Mouse (Mus musculus) embryonic facial prominence, embryonic 14.5 days (tissue): ENCODE data around the gene Mrpl2. TPM values are rescaled to one million over a fixed set of nuclear protein-coding genes. Genes with fewer than 3 reads are reported as not detected.

Experiments used
- ATAC-seq: fragments of 200-750 bp; cut with Nextera tagmentation; 2 replicates; pipeline ENCODE4 v1.8.0; 2017; ENCODE audit warnings: low read depth, moderate number of reproducible peaks, moderate TSS enrichment
- DNase-seq: peaks from one replicate; pipeline ENCODE4 v3.0.0-alpha.2; 2015; ENCODE audit warnings: low spot score
- H3K27ac ChIP-seq: fragments of 300-500 bp; sonication (generic); replicated peaks from 2 replicates; pipeline ENCODE4 v1.5.1; 2014; ENCODE audit warnings: low read depth, mild to moderate bottlenecking, low read length, moderate library complexity
- H3K27me3 ChIP-seq: fragments of 300-500 bp; sonication (generic); replicated peaks from 2 replicates; pipeline ENCODE4 v1.6.1; 2014; ENCODE audit warnings: low read length; ENCODE audit not compliant: control insufficient read depth, insufficient read depth
- H3K36me3 ChIP-seq: fragments of 300-500 bp; sonication (generic); 2 replicates; pipeline ENCODE4 v1.6.1; 2014; ENCODE audit warnings: low read length, mixed read lengths; ENCODE audit not compliant: control insufficient read depth, insufficient read depth
- H3K4me1 ChIP-seq: fragments of 300-500 bp; sonication (generic); 2 replicates; pipeline ENCODE4 v1.6.1; 2014; ENCODE audit warnings: antibody characterized with exemption, low read length; ENCODE audit not compliant: control insufficient read depth, insufficient read depth
- H3K4me2 ChIP-seq: fragments of 300-500 bp; sonication (generic); 2 replicates; pipeline ENCODE4 v1.6.1; 2014; ENCODE audit warnings: low read depth, mild to moderate bottlenecking, low read length, moderate library complexity, mixed read lengths
- H3K4me3 ChIP-seq: fragments of 300-500 bp; sonication (generic); 2 replicates; pipeline ENCODE4 v1.5.1; 2014; ENCODE audit warnings: low read depth, mild to moderate bottlenecking, low read length
- H3K9ac ChIP-seq: fragments of 300-500 bp; sonication (generic); 2 replicates; pipeline ENCODE4 v1.6.1; 2014; ENCODE audit warnings: low read depth, mild to moderate bottlenecking, low read length, moderate library complexity, mixed read lengths
- H3K9me3 ChIP-seq: fragments of 300-500 bp; sonication (generic); 2 replicates; pipeline ENCODE4 v1.6.1; 2016; ENCODE audit warnings: low read length; ENCODE audit not compliant: control insufficient read depth
- WGBS: fragments of 180-500 bp; shearing (Covaris S2); extraction: QIAGEN DNeasy Blood & Tissue Kit; methylation state at CpG from one replicate; pipeline ENCODE4 v1.1.7; 2014; 5-methylcytosine and 5-hydroxymethylcytosine counted together
- polyA plus RNA-seq: library from polyadenylated mRNA; unstranded; fragments of >200 nt; fragmentation: Nextera tagmentation; extraction: Ambion mirVana; gene quantifications from 2 replicates; pipeline ENCODE4 v1.2.1, GENCODE M21; 2014

Mrpl2 gene
- polyA plus RNA-seq, 1 experiment from 2014 or later, result 91.8 TPM

GRCm38 (mm10) chr17:46619683-46620357 lies 26.2 kb upstream of the Mrpl2 start:
- Histone ChIP-seq H3K9me3 (no peaks in the 10 kb centered on the region), H3K9ac (peak overlapping the region; percentile 60), H3K27me3 (no peaks in the 10 kb centered on the region), H3K4me3 (peak overlapping the region; percentile 20; the same call in 1 of the 2 replicates), H3K27ac (peak overlapping the region; percentile 97), H3K4me2 (peak overlapping the region; percentile 52), H3K36me3 (no peaks in the 10 kb centered on the region), H3K4me1 (peaks cover 83% of the 10 kb centered on the region)
- 25% methylated on average over 16 of the region's 16 CpGs for WGBS
- DNase-seq (peak; percentile 34), ATAC-seq (no peak)

- DNase-seq (peak; percentile 58), ATAC-seq (no peak)
- H3K4me3 ChIP-seq, result no peak overlapping the region
- no peak overlapping the region for H3K9ac ChIP-seq
- no peaks in the 10 kb centered on the region for H3K36me3 ChIP-seq
- H3K4me2 ChIP-seq, result peak overlapping the region; percentile 37
- H3K4me1 ChIP-seq, result peaks cover 96% of the 10 kb centered on the region
- H3K9me3 ChIP-seq, result no peaks in the 10 kb centered on the region
- H3K27ac ChIP-seq, result peak overlapping the region; percentile 72
- 46% methylated on average over 15 of the region's 15 CpGs for WGBS
- H3K27me3 ChIP-seq, result no peaks in the 10 kb centered on the region
Measured at GRCm38 (mm10) chr17:46621324-46621723, 24.7 kb upstream of the Mrpl2 start.

GRCm38 (mm10) chr17:46622269-46622668 lies 23.8 kb upstream of the Mrpl2 start:
- peak overlapping the region; percentile 72 for H3K27ac ChIP-seq
- no peaks in the 10 kb centered on the region for H3K27me3 ChIP-seq
- WGBS, result 70% methylated on average over 11 of the region's 11 CpGs
- no peak overlapping the region; the same call in 1 of the 2 replicates for H3K4me3 ChIP-seq
- H3K9ac ChIP-seq, result 0 out of 2 replicates have a peak overlapping the region, but pooled peaks have one; percentile 40
- ATAC-seq (no peak), DNase-seq (peak; percentile 42)
- H3K4me2 ChIP-seq, result peak overlapping the region; percentile 2; the same call in 1 of the 2 replicates
- H3K9me3 ChIP-seq, result no peaks in the 10 kb centered on the region
- H3K36me3 ChIP-seq, result no peaks in the 10 kb centered on the region
- peaks cover 97% of the 10 kb centered on the region for H3K4me1 ChIP-seq

GRCm38 (mm10) chr17:46623819-46624557 lies 22.0 kb upstream of the Mrpl2 start:
- peak overlapping the region; percentile 55 for H3K9ac ChIP-seq
- peak; percentile 77 for DNase-seq
- peak; percentile 17; the same call in 1 of the 2 replicates for ATAC-seq

GRCm38 (mm10) chr17:46624598-46624997 lies 21.4 kb upstream of the Mrpl2 start:
- peak overlapping the region; percentile 72 for H3K27ac ChIP-seq
- H3K27me3 ChIP-seq, result no peaks in the 10 kb centered on the region
- H3K4me2 ChIP-seq, result peak overlapping the region; percentile 77
- peak overlapping the region; percentile 55 for H3K9ac ChIP-seq
- no peaks in the 10 kb centered on the region for H3K9me3 ChIP-seq
- WGBS, result 52% methylated on average over 12 of the region's 12 CpGs
- no peak for ATAC-seq
- peaks cover 83% of the 10 kb centered on the region for H3K4me1 ChIP-seq
- peak overlapping the region; percentile 19 for H3K4me3 ChIP-seq
- H3K36me3 ChIP-seq, result no peaks in the 10 kb centered on the region
- no peak for DNase-seq

More at GRCm38 (mm10) chr17:46623819-46624557, 22.0 kb upstream of the Mrpl2 start:
- Histone ChIP-seq H3K27ac (peak overlapping the region; percentile 72), H3K4me3 (peak overlapping the region; percentile 19), H3K4me2 (peak overlapping the region; percentile 77), H3K9me3 (no peaks in the 10 kb centered on the region), H3K4me1 (peaks cover 88% of the 10 kb centered on the region), H3K36me3 (no peaks in the 10 kb centered on the region), H3K27me3 (no peaks in the 10 kb centered on the region)
- WGBS, result 11% methylated on average over 10 of the region's 10 CpGs

GRCm38 (mm10) chr17:46627409-46627808 lies 18.6 kb upstream of the Mrpl2 start:
- peak overlapping the region; percentile 99 for H3K4me3 ChIP-seq
- peak overlapping the region; percentile 98 for H3K9ac ChIP-seq
- DNase-seq (no peak), ATAC-seq (no peak)
- peak overlapping the region; percentile 96; the same call in 1 of the 2 replicates for H3K27ac ChIP-seq
- 34% methylated on average over 6 of the region's 6 CpGs for WGBS
- no peaks in the 10 kb centered on the region for H3K36me3 ChIP-seq
- no peaks in the 10 kb centered on the region for H3K27me3 ChIP-seq
- peak overlapping the region; percentile 77 for H3K4me2 ChIP-seq
- H3K4me1 ChIP-seq, result peaks cover 67% of the 10 kb centered on the region
- no peaks in the 10 kb centered on the region for H3K9me3 ChIP-seq

- Histone ChIP-seq H3K36me3 (peaks cover 4% of the 10 kb centered on the region; the same call in 1 of the 2 replicates), H3K4me3 (peak overlapping the region; percentile 99), H3K4me1 (peaks cover 59% of the 10 kb centered on the region), H3K4me2 (peak overlapping the region; percentile 77), H3K9me3 (no peaks in the 10 kb centered on the region), H3K9ac (peak overlapping the region; percentile 98), H3K27ac (peak overlapping the region; percentile 96), H3K27me3 (no peaks in the 10 kb centered on the region)
- ATAC-seq (no peak), DNase-seq (no peak)
- 2% methylated on average over 12 of the region's 13 CpGs for WGBS
Measured at GRCm38 (mm10) chr17:46628471-46628790, 17.6 kb upstream of the Mrpl2 start.

- Histone ChIP-seq H3K4me1 (peaks cover 52% of the 10 kb centered on the region), H3K4me3 (peak within 1 kb of the TSS; percentile 99), H3K27ac (peak within 1 kb of the TSS; percentile 96), H3K36me3 (peaks cover 10% of the 10 kb centered on the region; the same call in 1 of the 2 replicates), H3K9ac (peak within 1 kb of the TSS; percentile 98), H3K9me3 (no peaks in the 10 kb centered on the region), H3K4me2 (peak within 1 kb of the TSS; percentile 77), H3K27me3 (no peaks in the 10 kb centered on the region)
- DNase-seq (peak; percentile 94), ATAC-seq (peak; percentile 77)
- under 1% methylated on average over 50 of the region's 90 CpGs for WGBS
Measured at GRCm38 (mm10) chr17:46628791-46629684, 17.0 kb upstream of the Mrpl2 start, which contains the start of gene Ptk7. Gene Ptk7, minus strand, starts transcription at chr17:46629504.
